Mouse (Mus musculus): ENCODE measurements around the gene Dbndd2.

The Dbndd2 gene

GRCm38 (mm10) chr2:164453887-164454500, 31.9 kb upstream of the Dbndd2 start:
- 84% methylated on average over 7 of the region's 7 CpGs for WGBS

- 31% methylated on average over 10 of the region's 10 CpGs for WGBS
Measured at GRCm38 (mm10) chr2:164454846-164455245, 31.1 kb upstream of the Dbndd2 start.

- WGBS = 63% methylated on average over 6 of the region's 6 CpGs
Measured at GRCm38 (mm10) chr2:164455421-164456190, 30.3 kb upstream of the Dbndd2 start.

- WGBS = 89% methylated on average over 1 of the region's 1 CpGs
Measured at GRCm38 (mm10) chr2:164456413-164456812, 29.5 kb upstream of the Dbndd2 start.

GRCm38 (mm10) chr2:164456864-164457300, 29.0 kb upstream of the Dbndd2 start, which contains the start of gene Sys1:
Sys1 (plus strand) TSS chr2:164456964.
- WGBS = 2% methylated on average over 7 of the region's 7 CpGs

- 59% methylated on average over 7 of the region's 7 CpGs for WGBS
Measured at GRCm38 (mm10) chr2:164457942-164458341, 28.0 kb upstream of the Dbndd2 start.

- WGBS = 86% methylated on average over 8 of the region's 8 CpGs
Measured at GRCm38 (mm10) chr2:164458535-164458934, 27.4 kb upstream of the Dbndd2 start.

- WGBS = under 1% methylated on average over 74 of the region's 79 CpGs
Measured at GRCm38 (mm10) chr2:164460745-164461551, 25.0 kb upstream of the Dbndd2 start, which contains the start of gene Gm20458. Gm20458 (plus strand) TSS chr2:164460967.

- 83% methylated on average over 5 of the region's 5 CpGs for WGBS
Measured at GRCm38 (mm10) chr2:164466787-164467186, 19.1 kb upstream of the Dbndd2 start.

- 37% methylated on average over 10 of the region's 10 CpGs for WGBS
Measured at GRCm38 (mm10) chr2:164470254-164470653, 15.7 kb upstream of the Dbndd2 start.

GRCm38 (mm10) chr2:164473624-164474023, 12.3 kb upstream of the Dbndd2 start, which contains the start of gene Trp53tg5:
Trp53tg5 (minus strand) TSS chr2:164473724.
- WGBS = 92% methylated on average over 6 of the region's 6 CpGs

GRCm38 (mm10) chr2:164486258-164487114, 580 bp downstream of the Dbndd2 start:
- 2% methylated on average over 88 of the region's 90 CpGs for WGBS

- WGBS = 6% methylated on average over 11 of the region's 11 CpGs
Measured at GRCm38 (mm10) chr2:164487115-164487527, 1.2 kb downstream of the Dbndd2 start.

- 44% methylated on average over 9 of the region's 9 CpGs for WGBS
Measured at GRCm38 (mm10) chr2:164487812-164488211, 1.9 kb downstream of the Dbndd2 start.

- 56% methylated on average over 2 of the region's 2 CpGs for WGBS
Measured at GRCm38 (mm10) chr2:164494126-164494525, 8.2 kb downstream of the Dbndd2 start.

GRCm38 (mm10) chr2:164496331-164496730, 10.4 kb downstream of the Dbndd2 start:
- 35% methylated on average over 1 of the region's 1 CpGs for WGBS

- 4% methylated on average over 43 of the region's 43 CpGs for WGBS
Measured at GRCm38 (mm10) chr2:164496847-164497690, 11.2 kb downstream of the Dbndd2 start, which contains the start of gene Pigt. Pigt (plus strand) TSS chr2:164497520.

- WGBS = 6% methylated on average over 21 of the region's 21 CpGs
Measured at GRCm38 (mm10) chr2:164497691-164498268, 11.9 kb downstream of the Dbndd2 start.

- 77% methylated on average over 5 of the region's 5 CpGs for WGBS
Measured at GRCm38 (mm10) chr2:164499317-164499716, 13.4 kb downstream of the Dbndd2 start.

GRCm38 (mm10) chr2:164500511-164500910, 14.6 kb downstream of the Dbndd2 start:
- WGBS = 78% methylated on average over 7 of the region's 7 CpGs

All from cerebral cortex, adult 2 months (tissue).